Mouse (Mus musculus): ENCODE measurements around the gene Pdss2.

- TF ChIP-seq EP300 (IDR thresholded peaks at IDR 0.05; ENCODE audit: low read depth) (no peak), CTCF (IDR thresholded peaks at IDR 0.05; ENCODE audit: low read depth) (no peak)
These were observed 188.4 kb downstream of the Pdss2 start for GRCm38 (mm10) chr10:43409506-43410230.

Measured in liver, embryonic 14.5 days (tissue).